Mouse (Mus musculus): ENCODE measurements around the gene Slc16a11.

DNA sequence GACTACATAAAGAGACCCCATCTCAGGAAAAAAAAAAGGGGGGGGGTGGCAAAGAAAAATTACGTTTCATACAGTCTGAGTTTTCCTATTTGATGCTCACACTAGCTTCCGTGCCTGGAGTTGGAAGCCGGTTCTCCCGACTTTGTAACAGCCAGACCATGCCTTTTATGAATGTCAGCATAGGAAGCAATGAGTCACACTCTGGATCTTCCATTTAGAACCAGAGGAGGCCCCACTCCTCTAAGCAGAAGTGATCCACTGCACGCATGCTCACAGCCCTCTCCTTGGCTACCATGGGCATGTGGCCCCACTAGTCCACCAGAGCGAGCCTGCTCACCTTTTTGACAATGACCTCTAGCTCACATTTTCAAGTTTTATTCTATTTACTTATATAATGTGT, 21.4 kb upstream of the Slc16a11 start:
- TF ChIP-seq POLR2A (IDR thresholded peaks at IDR 0.05; ENCODE audit: insufficient read length, low read depth) (peak; percentile 31), CEBPB (IDR thresholded peaks at IDR 0.05; ENCODE audit: insufficient read depth, poor library complexity, severe bottlenecking) (no peak)
